ENCODE assay signal across 13 mouse cellular contexts in the genomic region with DNA sequence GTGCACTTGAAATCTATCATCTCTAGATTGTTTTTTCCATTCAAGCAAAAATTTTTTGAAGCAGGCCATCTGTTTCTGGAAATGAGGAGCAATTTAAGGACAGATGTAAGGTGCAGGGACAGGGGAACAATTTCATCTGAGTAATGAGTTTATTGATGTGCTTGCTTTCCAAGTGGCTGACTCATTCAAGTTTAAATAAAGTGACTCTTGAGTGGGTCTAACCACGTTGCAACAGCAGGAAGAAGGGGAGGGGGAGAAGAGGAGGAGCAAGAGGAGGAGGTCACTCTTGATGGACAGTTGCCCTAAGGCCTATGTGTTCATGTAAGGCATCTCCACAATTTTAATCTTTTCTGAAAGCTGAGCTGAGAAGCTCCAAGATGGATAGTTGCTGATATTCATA.
A peak's percentile ranks its signal among the peaks of the same experiment; 100 is the strongest.
DNase-seq lines count a peak whose midpoint lies in the region; ATAC-seq and TF ChIP-seq lines count a peak whose summit lies in the region.
"Had no signal": no experiment of that assay in that cellular context is flagged by ENCODE, and none has a peak within 500 bp of the region (broad histone marks: within the 10 kb centered on the region; RNA-seq: fewer than 3 reads in every experiment).

No protein-coding gene starts in this region.

- H3K36me3 ChIP-seq in hindbrain, embryonic 10.5 days, result no peaks in the 10 kb centered on the region
- no peaks in the 10 kb centered on the region for H3K36me3 ChIP-seq in hindbrain, postnatal 0 days (ENCODE audit: insufficient read depth, low read length)
- H3K36me3 ChIP-seq in lung, postnatal 0 days (ENCODE audit: insufficient read depth, low read length), result no peaks in the 10 kb centered on the region
- no peaks in the 10 kb centered on the region for H3K36me3 ChIP-seq in limb, embryonic 10.5 days
- H3K36me3 ChIP-seq in intestine, postnatal 0 days (ENCODE audit: control insufficient read depth, insufficient read depth), result no peaks in the 10 kb centered on the region
- H3K36me3 ChIP-seq: embryonic facial prominence, embryonic 15.5 days had no signal

- H3K4me2 ChIP-seq in hindbrain, postnatal 0 days (ENCODE audit: low read depth, low read length), result no peak overlapping the region
- no peak overlapping the region for H3K4me2 ChIP-seq in lung, postnatal 0 days (replicated peaks; ENCODE audit: low read depth, low read length)
- no peak overlapping the region for H3K4me2 ChIP-seq in intestine, postnatal 0 days (replicated peaks; ENCODE audit: low read depth)
- H3K4me2 ChIP-seq: embryonic facial prominence, embryonic 15.5 days had no signal

- WGBS in hindbrain, embryonic 10.5 days, result 6% methylated on average over 1 of the region's 1 CpGs
- 13% methylated on average over 1 of the region's 1 CpGs for WGBS in hindbrain, postnatal 0 days
- WGBS in lung, postnatal 0 days, result 0% methylated on average over 1 of the region's 1 CpGs
- 17% methylated on average over 1 of the region's 1 CpGs for WGBS in limb, embryonic 10.5 days
- WGBS in intestine, postnatal 0 days, result 11% methylated on average over 1 of the region's 1 CpGs

- H3K27ac ChIP-seq in hindbrain, embryonic 10.5 days, result peak overlapping the region; percentile 90
- H3K27ac ChIP-seq in hindbrain, postnatal 0 days, result no peak overlapping the region
- peak overlapping the region; percentile 5; the same call in 1 of the 2 replicates for H3K27ac ChIP-seq in embryonic fibroblast, embryonic 13.5 days (ENCODE audit: insufficient read depth, low read length)
- H3K27ac ChIP-seq in lung, postnatal 0 days (ENCODE audit: low read length), result no peak overlapping the region
- no peak overlapping the region for H3K27ac ChIP-seq in limb, embryonic 10.5 days
- no peak overlapping the region for H3K27ac ChIP-seq in intestine, postnatal 0 days (ENCODE audit: low read depth, low read length)
- H3K27ac ChIP-seq: embryonic facial prominence, embryonic 15.5 days had no signal

- no peaks in the 10 kb centered on the region for H3K27me3 ChIP-seq in hindbrain, embryonic 10.5 days (ENCODE audit: insufficient read depth, poor library complexity, severe bottlenecking)
- H3K27me3 ChIP-seq in hindbrain, postnatal 0 days (ENCODE audit: insufficient read depth, low read length), result no peaks in the 10 kb centered on the region
- no peaks in the 10 kb centered on the region for H3K27me3 ChIP-seq in lung, postnatal 0 days (replicated peaks; ENCODE audit: insufficient read depth, low read length)
- no peaks in the 10 kb centered on the region for H3K27me3 ChIP-seq in limb, embryonic 10.5 days (ENCODE audit: low read depth, poor library complexity, severe bottlenecking)
- H3K27me3 ChIP-seq in intestine, postnatal 0 days (replicated peaks; ENCODE audit: control insufficient read depth, insufficient read depth, low read length), result no peaks in the 10 kb centered on the region
- H3K27me3 ChIP-seq: embryonic facial prominence, embryonic 15.5 days had no signal

- no peak for TF ChIP-seq POLR2A in embryonic fibroblast, embryonic 13.5 days (IDR thresholded peaks at IDR 0.05; ENCODE audit: low read depth, low read length)

- TF ChIP-seq CTCF in hindbrain, postnatal 0 days (IDR thresholded peaks at IDR 0.05; ENCODE audit: low read depth), result no peak
- no peak for TF ChIP-seq CTCF in embryonic fibroblast, embryonic 13.5 days (IDR thresholded peaks at IDR 0.05; ENCODE audit: borderline replicate concordance, insufficient read depth, low read length)
- no peak for TF ChIP-seq CTCF in lung, postnatal 0 days (IDR thresholded peaks at IDR 0.05)
- no peak for TF ChIP-seq CTCF in intestine, postnatal 0 days (IDR thresholded peaks at IDR 0.05; ENCODE audit: low read depth)

- no peak for ATAC-seq in hindbrain, postnatal 0 days
- ATAC-seq in lung, postnatal 0 days, result peak; percentile 67
- no peak for ATAC-seq in intestine, postnatal 0 days

- no peak; the same call in 1 of the 2 replicates for TF ChIP-seq EP300 in lung, postnatal 0 days (IDR thresholded peaks at IDR 0.05)

- H3K9ac ChIP-seq in hindbrain, postnatal 0 days (replicated peaks; ENCODE audit: low read length), result no peak overlapping the region
- H3K9ac ChIP-seq in lung, postnatal 0 days (replicated peaks; ENCODE audit: low read depth), result no peak overlapping the region
- H3K9ac ChIP-seq in intestine, postnatal 0 days (ENCODE audit: low read depth, low read length), result no peak overlapping the region
- H3K9ac ChIP-seq: embryonic facial prominence, embryonic 15.5 days had no signal

- H3K4me1 ChIP-seq in hindbrain, embryonic 10.5 days (replicated peaks), result peaks cover 73% of the 10 kb centered on the region
- peaks cover 30% of the 10 kb centered on the region for H3K4me1 ChIP-seq in hindbrain, postnatal 0 days (ENCODE audit: insufficient read depth, low read length)
- peaks cover 24% of the 10 kb centered on the region for H3K4me1 ChIP-seq in embryonic fibroblast, embryonic 13.5 days (ENCODE audit: control insufficient read depth, insufficient read depth, low read length)
- peaks cover 18% of the 10 kb centered on the region; the same call in 1 of the 2 replicates for H3K4me1 ChIP-seq in lung, postnatal 0 days (ENCODE audit: insufficient read depth, low read depth, low read length)
- H3K4me1 ChIP-seq in limb, embryonic 10.5 days, result peaks cover 68% of the 10 kb centered on the region
- H3K4me1 ChIP-seq in intestine, postnatal 0 days (replicated peaks; ENCODE audit: control insufficient read depth, insufficient read depth, low read length), result peaks cover 5% of the 10 kb centered on the region

- no peak for DNase-seq in hindbrain, embryonic 10.5 days (ENCODE audit: low spot score)
- no peak for DNase-seq in hindbrain, postnatal 0 days (ENCODE audit: low spot score)
- DNase-seq in 3T3-L1 (ENCODE audit: low read depth, low spot score), result peak; percentile 68
- DNase-seq in lung, postnatal 0 days (ENCODE audit: low spot score), result peak; percentile 81
- no peak for DNase-seq in urinary bladder, postnatal 4 days (ENCODE audit: low spot score in 2 of 2)
- no peak for DNase-seq in limb, embryonic 10.5 days (ENCODE audit: low spot score)
- DNase-seq: cerebellum, adult 11 months; gastrocnemius, postnatal 25 days; kidney, postnatal 10 days; thymus, postnatal 4 days had no signal

- H3K4me3 ChIP-seq in hindbrain, embryonic 10.5 days, result no peak overlapping the region
- no peak overlapping the region for H3K4me3 ChIP-seq in hindbrain, postnatal 0 days (ENCODE audit: low read length)
- no peak overlapping the region for H3K4me3 ChIP-seq in embryonic fibroblast, embryonic 13.5 days (ENCODE audit: insufficient read depth, low read length)
- no peak overlapping the region for H3K4me3 ChIP-seq in lung, postnatal 0 days (ENCODE audit: low read depth, low read length)
- no peak overlapping the region for H3K4me3 ChIP-seq in limb, embryonic 10.5 days
- no peak overlapping the region for H3K4me3 ChIP-seq in intestine, postnatal 0 days (ENCODE audit: low read depth, low read length)
- H3K4me3 ChIP-seq: embryonic facial prominence, embryonic 15.5 days had no signal

- no peaks in the 10 kb centered on the region for H3K9me3 ChIP-seq in hindbrain, embryonic 10.5 days
- no peaks in the 10 kb centered on the region for H3K9me3 ChIP-seq in hindbrain, postnatal 0 days (ENCODE audit: low read length)
- H3K9me3 ChIP-seq in lung, postnatal 0 days (ENCODE audit: low read length), result no peaks in the 10 kb centered on the region
- H3K9me3 ChIP-seq in limb, embryonic 10.5 days (replicated peaks), result no peaks in the 10 kb centered on the region
- no peaks in the 10 kb centered on the region for H3K9me3 ChIP-seq in intestine, postnatal 0 days (ENCODE audit: control insufficient read depth)
- H3K9me3 ChIP-seq: embryonic facial prominence, embryonic 15.5 days had no signal

Comparison
In these comparisons a context has a peak if more than half of its experiments do, and no peak if none do; other contexts are left out.
1. H3K27ac ChIP-seq: peak in hindbrain, embryonic 10.5 days (single experiment) and embryonic fibroblast, embryonic 13.5 days (single experiment); none in hindbrain, postnatal 0 days (single experiment), lung, postnatal 0 days (single experiment), limb, embryonic 10.5 days (single experiment) and intestine, postnatal 0 days (single experiment).
2. DNase-seq: peak in 3T3-L1 (single experiment) and lung, postnatal 0 days (single experiment); none in hindbrain, embryonic 10.5 days (single experiment), hindbrain, postnatal 0 days (single experiment), urinary bladder, postnatal 4 days (0 of 2) and limb, embryonic 10.5 days (single experiment).